Mouse (Mus musculus): ENCODE results near the gene Abr. TPM values are rescaled to one million over a fixed set of nuclear protein-coding genes. Genes with fewer than 3 reads are reported as not detected.

Gene Abr
- total RNA-seq, 4 experiments from 2014 or later = 21.9 to 28.6 (median 25.0) TPM

DNA sequence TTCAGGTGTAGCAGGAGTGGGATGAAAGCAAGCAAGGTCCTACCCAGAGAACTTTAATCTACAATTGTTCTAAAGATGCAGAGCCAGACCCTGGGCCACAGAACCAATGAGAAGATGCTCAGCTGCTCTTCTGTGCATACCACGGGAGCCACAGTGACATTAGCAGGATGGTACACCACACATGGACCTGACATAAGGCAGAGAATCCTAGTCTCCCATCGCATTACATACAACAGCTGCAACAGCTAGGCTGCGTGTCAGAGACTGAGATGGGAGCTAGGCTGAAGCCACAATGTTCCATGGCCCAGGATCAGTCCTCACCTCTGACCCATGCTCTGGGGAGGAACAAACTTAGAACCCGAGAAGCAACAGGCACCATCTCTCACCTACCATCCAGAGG lies 104.0 kb downstream of the Abr start:
- DNase-seq (ENCODE audit: low spot score) = no peak

GRCm38 (mm10) chr11:76516951-76517350 lies 105.2 kb downstream of the Abr start:
- no peak for DNase-seq (ENCODE audit: low spot score)

GRCm38 (mm10) chr11:76515123-76515522 lies 107.0 kb downstream of the Abr start:
- DNase-seq (ENCODE audit: low spot score) = no peak

DNA sequence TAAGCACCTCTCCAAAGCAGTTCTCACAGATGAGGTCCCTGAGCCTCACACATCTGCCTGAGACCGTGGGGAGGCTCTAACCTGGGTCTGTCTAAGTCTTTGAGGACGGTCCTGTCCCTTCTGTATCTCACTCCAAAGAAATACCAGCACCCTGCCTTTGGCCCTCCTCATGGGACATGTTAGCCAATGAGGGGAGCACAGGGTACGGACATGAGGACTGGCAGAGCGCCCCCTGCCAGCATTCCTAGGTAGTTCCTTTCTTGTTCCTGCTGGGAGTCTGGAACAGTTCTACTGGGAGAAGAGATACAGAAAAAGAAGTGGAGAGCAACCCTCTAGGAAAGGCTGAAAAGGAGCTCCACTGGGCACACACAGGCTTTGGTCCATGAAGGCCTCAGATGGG lies 111.1 kb downstream of the Abr start:
- no peak for DNase-seq (ENCODE audit: low spot score)

DNA sequence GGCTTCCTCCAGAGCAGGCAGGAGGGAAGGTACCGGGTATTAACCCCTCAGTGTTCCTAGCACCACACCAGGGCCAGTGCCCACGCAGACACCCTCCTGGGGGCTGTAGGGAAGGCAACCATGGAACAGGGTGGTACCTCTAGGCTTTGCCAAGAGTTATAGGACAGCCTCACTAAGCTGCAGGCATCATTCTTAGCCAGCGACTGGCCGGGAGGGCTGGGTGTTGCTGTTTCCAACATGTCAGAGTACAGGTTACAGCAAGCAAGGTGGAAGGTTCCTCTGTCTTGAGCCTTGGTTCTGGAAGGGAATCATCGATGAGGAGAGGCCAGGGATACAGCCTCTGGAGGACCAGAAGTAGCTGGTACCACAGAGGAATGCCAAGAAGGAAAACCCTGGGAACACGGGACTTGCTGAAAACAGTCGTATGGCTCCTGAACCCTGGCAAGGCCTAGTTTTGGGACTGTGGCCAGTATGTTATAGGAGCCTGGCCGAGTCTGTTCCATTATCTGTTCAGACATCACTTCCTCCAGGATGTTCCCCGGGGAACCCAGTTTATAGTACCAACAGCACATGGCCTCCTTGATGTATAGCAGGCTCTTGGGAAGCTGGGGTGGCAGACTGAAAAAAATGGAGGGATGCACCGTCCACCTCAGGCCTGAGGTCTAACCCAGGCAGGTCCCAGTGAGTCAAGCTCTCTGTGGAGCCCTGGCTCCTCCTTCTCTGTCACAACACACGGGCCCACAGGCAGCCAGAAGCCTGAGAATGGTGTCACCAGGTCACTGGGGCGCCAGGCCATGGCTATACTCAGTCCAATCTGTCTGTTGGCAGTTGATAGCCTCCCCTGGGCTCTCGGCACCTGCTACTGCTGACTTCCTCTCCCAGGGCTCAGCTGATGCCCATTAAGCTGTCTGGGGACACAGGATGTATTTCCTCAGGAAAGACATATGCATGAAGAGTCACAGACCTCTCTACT lies 112.1 kb downstream of the Abr start:
- no peak for DNase-seq (ENCODE audit: low spot score)

GRCm38 (mm10) chr11:76508831-76509595 lies 113.1 kb downstream of the Abr start:
- DNase-seq (ENCODE audit: low spot score) = no peak

DNA sequence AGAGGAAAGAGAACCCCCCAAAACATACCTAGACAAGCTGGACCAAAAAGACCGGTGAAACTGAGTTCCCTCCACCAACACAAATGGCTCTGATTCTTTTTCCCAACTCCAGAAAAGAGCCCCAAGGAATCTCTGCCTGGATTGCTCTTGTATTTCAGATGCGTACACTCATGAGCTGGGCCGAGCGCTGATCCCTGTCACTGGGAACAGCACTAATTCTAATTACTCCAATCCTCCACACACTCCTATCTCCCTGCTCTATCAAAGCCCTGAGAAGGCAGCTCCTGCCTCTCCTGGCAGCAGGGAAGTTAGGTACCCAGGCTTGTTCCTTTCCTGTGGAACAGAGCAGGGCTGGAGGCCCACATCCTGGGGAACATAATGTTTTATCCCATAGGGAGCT lies 114.0 kb downstream of the Abr start:
- DNase-seq (ENCODE audit: low spot score) = no peak

DNA sequence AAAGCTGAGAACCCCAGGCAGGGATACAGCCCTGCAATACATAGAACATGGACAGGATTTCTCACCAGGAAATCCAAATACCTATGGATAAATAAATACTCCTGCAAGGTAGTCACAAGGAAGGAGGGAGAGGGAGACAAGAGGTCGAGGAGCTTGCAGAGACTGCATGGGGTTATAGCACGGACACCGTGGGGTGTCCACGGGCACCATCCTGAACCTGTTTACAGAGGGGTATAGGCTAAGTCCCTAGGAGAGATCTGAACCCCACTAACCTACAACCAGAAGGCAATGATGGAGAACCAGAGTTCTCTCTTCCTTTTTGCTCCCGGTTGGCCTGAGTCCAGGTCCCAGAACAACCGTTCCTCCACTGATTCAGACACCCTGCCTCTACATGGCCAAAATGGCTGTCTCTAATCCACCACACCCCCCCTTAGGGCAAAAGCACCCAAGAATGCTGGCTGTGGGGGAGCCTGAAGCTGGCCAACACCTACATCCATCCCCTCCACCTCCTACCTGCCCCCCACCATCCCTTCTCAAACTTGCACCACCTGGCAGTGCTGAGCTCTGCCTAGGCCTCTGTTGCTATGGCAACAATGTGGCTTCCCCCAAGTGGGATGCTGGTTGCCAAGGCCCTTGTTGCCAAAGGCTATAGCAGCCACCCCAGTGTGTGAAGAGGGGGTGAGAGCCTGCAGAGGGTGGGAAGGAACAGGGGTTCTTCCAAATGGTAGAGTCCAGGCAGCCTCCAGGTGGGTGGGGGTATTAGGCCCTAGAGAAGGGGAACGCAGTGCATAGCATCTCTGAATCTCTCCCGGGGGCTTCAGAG lies 114.6 kb downstream of the Abr start:
- no peak for DNase-seq (ENCODE audit: low spot score)

GRCm38 (mm10) chr11:76506514-76507228 lies 115.4 kb downstream of the Abr start:
- peak; percentile 87 for DNase-seq (ENCODE audit: low spot score)

GRCm38 (mm10) chr11:76505106-76505505 lies 117.0 kb downstream of the Abr start:
- DNase-seq (ENCODE audit: low spot score) = no peak

DNA sequence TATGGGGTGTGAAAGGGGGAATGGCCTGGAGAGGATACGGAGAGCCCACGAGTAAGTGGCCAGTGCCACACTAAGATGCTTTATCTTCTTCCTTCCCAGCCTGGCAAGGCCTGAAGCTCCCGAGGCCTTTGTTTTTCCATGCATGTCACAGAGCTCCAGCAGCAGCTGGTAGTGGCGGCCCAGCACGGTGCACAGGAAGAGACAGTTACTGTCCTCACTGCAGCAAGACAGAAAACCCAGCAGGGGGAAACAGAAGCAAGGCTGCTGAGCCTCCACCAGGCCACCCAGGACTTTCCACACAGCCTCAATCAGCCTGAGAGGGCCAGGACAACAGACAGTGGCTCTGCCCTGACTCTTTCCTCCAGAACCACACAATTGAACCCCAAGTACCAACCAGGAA lies 118.1 kb downstream of the Abr start:
- DNase-seq (ENCODE audit: low spot score) = no peak

GRCm38 (mm10) chr11:76499987-76500386 lies 122.1 kb downstream of the Abr start:
- DNase-seq (ENCODE audit: low spot score) = no peak

GRCm38 (mm10) chr11:76499564-76499963 lies 122.5 kb downstream of the Abr start:
- DNase-seq (ENCODE audit: low spot score) = no peak

GRCm38 (mm10) chr11:76497769-76498152 lies 124.4 kb downstream of the Abr start:
- DNase-seq (ENCODE audit: low spot score) = peak; percentile 69

DNA sequence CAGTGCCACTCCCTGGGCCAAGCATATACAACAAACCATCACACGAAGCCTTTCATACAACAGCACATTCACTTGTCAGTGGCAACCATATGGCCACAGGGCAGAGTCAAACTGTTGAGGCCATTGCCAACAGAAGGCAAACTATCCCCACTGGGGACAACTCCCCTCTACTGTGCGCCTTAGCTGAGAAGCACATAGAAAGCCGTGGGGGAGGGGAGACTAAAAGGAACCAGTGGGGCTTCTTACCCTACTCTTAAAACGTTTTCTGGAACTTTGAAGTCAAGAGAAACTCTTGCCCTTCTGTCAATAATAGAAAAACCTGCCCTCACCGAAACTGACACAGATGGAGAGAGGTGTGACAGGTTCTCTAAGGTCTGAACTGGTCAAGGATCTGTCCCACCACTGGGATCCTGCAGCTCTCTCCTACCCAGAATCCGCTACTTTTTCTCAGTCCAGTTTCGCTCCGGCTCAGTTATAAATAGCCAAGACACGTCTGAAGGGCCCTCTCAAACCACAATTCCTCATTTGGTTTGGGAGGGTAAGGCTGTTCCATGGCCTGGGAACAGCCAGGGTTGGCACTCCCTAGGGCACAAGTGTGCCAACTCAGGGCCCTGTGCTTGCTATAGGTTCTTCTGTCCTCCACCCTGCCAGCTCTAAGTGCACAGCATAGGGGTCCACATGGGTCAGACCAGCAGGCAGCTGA lies 124.9 kb downstream of the Abr start:
- DNase-seq (ENCODE audit: low spot score) = no peak

- no peak for DNase-seq (ENCODE audit: low spot score)
These were observed 125.9 kb downstream of the Abr start for GRCm38 (mm10) chr11:76496086-76496771.

DNA sequence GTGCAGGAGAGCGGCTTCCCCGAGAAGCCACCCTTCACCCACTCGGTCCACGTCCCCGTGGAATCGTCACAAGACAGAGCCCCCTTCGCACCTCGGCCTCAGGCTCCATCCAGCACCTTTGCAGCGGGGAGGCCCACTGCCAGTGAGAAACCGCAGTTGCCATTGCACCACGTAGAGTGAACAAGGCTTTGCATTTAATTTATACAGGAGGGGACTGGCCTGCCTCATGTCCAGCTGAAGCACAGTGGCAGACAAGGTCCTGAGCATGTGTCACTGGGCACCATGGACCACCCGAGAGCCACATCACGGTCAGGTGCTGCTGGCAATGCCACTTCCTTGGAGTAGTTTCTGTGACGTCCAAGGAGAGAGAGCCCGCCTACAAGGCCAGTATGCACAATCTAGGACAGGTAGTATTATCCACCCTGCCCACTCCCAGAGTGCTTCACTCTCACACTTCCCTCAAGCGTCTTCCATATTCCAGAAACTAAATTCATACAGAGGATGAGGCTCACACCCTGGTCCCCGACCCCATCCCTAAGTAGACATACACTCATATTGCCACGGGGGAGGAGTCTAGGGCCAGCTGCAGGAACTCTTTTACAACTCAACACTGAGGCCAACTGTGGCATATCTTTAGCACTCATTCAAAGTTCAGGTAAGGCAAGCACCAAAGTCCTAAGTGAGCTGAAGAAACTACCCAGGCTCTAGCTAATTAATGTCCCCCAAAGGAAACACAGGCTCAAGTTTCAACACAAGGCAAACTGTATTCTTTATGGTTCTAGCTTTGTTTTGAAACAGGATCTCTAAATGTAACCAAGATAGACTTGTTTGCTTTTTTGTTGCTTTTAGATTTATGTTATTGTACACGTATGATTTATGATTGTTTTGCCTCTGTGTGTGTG lies 126.7 kb downstream of the Abr start:
- no peak for DNase-seq (ENCODE audit: low spot score)

DNA sequence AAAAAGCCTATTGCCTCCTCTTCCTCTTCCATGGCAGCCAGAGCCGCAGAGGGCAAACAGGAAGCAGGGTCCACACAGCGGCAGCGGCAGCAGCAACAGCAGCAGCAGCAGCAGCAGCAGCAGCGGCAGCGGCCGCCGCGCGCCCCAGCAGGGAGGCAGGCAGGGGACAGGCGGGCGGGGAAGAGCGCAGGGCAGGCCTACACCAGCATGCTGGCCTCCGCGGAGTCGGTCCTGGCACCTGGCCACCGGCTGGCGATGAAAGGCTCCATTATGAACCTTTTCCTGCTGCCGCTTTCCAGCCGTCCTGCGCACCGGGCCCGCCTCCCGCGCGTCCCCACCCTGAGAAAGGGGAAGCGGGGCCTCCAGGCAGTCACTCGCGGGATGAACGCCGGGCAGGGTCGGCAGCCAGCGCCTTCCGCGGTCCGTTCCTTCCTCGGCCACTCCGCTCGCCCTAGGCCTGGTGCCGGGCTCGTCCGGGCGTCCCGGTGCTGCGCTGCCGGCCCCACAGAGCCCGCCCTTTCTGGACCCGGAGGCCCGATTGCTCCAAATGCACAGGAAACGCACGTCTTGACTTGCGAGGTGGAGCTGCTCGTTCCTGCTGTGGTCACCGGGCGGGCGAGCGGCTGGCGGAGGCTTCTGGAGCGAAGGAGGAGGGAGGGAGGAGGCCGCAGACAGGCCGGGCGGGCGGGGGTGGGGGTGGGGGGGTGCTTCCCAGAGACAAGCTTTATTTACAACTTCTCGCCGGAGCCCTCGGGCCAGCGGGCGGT lies 127.6 kb downstream of the Abr start:
- DNase-seq (ENCODE audit: low spot score) = peak; percentile 85
